Mouse (Mus musculus): ENCODE measurements around the gene Rfpl4. TPM values are rescaled to one million over a fixed set of nuclear protein-coding genes. Genes with fewer than 3 reads are reported as not detected.
"Not testable (repeated sequence)": the region's sequence is repeated elsewhere in the genome, so short reads cannot be mapped to it uniquely, and the experiment has no call there.

Gene Rfpl4
- polyA plus RNA-seq, 3 experiments from 2014 or later, result not detected

DNA sequence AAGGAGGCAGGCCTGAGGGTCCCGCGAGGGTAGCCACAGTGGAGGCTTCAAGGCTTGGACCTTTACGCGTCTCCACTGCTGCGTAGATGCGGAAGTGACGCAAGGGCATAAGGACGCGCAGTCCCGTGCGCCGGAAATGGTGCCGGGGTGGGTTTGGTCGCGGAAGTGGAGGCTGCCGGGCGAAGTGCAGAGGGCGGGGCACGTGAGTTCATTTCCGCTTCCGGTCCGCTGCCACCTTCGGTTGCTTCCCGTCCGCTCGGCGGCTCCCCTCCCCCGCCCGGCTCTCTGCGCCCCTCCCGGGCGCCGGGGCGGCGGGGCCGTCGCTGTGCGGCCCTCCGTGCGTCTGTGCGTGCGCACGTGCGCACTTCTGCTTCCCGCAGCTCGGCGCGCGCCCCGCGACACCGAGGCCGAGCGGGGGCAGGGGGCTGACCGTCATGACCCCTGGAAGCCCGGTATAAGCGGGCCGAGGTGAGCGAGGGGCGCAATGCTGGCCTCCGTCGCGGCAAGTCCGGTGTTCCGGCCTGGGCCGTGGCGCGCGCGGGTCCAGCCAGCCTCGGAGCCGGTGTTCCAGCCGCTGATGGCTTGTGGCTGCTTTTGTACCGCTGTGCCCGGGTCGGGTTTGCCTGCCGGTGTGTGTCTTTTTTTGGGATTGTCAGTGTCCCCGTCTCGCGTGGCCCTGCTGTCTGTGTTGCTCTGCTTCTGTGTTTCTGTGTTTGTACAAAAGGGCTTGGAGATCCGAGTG is 36.6 kb downstream of the Rfpl4 start, which contains the start of gene Epn1:
TSS of gene Epn1 (plus strand) at position 226 of the 742 bp plus-strand sequence.
- peak; percentile 98 for ATAC-seq

DNA sequence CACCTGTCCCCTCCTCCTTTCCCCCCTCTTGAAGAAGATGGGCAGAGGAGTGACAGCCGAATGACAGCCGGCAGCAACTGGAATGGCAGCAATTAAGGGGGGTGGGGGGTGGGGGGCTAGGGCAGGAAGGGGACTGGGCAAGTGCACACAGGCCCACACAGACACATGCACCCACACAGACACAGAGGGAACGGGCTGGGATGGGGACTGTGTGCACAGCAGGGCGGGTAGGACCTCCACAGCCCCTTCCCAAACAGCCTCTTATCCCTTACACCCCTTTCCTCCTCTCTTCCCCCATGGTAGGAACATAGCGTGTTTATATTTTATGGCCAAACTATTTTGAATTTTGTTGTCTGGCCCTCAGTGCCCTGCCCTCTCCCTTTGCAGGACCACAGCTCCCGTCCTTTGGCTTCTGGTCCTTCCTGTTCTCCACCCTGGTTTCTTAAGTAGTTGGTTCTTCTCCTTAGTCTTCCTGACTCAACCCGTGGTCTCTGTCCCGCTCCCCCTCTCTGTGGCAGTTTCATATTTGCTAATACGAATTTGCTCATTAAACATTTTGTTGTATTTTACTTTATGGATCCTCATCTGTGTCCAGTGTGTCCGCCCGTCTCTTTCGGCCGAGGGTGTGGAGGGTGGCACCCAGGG is 37.3 kb downstream of the Rfpl4 start:
- not testable (repeated sequence) for ATAC-seq

DNA sequence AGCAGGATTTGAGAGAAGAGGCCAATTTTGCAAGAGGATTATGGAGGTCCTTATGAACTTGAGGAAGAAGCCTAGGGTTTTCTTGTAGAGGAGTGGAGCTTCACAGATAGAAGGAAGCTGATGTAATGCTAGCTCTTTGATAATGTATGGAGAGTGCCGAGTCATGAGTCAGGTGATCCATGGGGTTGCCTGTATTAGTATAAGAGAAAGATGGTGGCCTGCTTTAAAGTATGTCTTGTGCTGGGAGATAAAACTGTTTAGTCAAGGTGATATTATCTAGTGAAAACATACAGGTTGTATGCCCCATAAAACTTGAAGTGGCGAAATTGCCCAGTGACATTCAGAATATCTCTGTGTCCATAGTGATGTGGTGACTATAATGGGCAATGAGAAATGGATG is 39.8 kb downstream of the Rfpl4 start:
- ATAC-seq, result no peak

DNA sequence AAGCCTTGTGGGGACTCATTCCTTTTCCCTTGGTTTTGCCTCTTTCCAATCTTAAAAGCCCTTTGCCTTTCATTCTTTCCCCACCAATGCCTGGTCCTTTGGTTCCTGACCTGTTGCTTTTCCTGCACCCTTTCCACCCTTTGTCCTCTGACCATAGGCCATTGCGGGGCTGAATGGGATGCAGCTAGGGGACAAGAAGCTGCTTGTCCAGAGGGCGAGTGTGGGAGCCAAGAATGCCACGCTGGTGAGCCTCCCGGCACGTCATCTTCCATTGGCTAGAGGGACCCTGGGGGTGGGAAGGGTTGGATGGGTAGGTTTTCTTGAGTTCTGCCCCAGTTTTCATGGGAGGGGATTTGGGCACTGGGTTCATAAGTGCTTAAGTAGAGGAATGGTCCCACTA is 41.8 kb downstream of the Rfpl4 start:
- no peak for ATAC-seq

DNA sequence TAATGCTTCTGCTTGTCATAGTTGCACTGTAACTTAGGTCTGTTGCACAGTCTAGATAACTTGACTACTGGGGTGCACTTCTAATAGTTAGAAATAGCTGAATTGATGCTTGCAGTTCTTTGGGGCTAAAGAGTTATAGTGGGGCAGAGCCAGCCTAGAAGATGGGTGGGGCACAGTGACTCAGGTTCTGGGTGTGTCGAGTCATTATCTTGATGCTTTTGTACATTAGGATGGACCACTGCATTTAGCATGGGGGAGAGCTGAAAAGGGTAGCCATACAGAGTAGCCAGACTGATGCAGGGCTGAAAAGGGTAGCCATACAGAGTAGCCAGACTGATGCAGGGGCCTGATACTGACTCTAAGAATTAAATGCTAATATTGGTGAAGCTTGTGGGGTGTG is 43.2 kb downstream of the Rfpl4 start:
- no peak for ATAC-seq

DNA sequence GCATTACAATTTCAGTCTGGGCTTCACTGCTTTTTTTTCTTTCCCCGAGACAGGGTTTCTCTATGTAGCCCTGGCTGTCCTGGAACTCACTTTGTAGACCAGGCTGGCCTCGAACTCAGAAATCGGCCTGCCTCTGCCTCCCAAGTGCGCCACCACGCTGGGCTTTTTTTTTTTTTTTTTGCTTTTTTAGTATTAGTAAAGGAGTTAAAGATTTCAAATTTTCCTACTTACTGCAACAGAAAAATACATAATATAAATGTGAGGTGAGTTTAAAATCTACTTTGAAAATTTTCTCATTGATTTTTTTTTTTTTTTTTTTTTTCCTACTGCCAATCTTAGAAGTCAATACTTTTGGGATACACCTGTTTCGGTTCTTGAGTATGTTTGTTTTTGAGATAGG is 51.9 kb downstream of the Rfpl4 start:
- no peak for ATAC-seq

DNA sequence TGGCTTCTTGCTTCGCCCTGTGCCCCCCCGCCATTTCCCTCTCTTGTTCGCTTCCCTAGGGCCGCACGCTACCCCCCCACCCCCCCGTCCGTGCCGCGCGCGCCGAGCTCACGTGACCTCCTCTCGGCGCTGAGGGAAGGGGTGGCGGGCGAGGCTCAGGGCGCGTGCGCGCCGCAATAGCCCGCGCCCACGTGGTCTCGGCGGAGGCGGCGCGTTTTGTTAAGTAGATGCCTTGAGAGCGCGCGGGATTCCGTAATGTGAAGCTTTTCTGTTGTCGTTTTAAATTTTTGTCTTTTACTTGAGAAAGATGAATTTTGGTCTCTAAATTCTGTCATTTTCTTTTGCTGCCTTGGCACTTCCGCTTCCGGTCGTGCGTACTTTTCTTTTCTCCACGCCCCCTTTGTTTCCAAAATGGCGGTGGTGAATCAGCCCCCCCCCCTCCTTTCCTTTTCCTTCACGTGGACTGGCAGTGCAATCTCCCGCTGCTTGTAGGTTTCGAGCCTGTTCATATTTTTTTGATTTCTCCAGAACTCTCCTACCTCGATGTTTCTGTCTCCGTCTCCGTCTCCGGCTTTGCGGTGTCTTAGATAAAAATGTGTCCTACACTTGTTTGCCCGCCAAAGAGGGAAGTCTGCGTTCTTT is 54.3 kb downstream of the Rfpl4 start:
- peak; percentile 7 for ATAC-seq

DNA sequence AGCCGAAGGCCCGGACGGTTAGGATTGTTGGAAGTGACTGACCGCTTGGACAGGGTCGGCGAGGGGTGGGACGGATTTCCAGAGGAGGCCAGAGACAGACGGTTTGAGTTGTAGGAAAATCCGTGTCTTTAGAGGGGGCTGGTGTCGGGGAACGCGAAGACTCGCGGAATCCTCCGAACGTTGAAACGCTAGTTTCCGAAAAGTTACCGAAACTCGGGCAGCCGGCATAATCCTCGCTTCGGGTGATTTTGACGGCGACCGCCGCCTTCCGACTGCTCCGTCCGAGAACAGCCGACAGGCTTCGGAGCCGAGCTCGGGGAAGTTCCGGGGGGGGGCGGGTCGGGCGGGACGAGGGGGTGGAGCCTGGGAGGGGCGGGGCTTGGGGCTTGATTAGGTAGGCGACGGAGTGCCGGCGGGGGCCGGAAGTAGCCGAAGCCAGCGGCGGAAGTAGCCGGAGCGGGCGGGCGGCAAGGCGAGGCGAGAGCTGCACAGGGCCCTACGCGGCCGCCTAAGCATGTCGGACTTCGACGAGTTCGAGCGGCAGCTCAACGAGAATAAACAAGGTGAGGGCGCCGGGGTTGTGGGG is 54.9 kb downstream of the Rfpl4 start, which contains the start of gene U2af2:
TSS of gene U2af2 (plus strand) at position 370 of the 586 bp plus-strand sequence.
- peak; percentile 29 for ATAC-seq

DNA sequence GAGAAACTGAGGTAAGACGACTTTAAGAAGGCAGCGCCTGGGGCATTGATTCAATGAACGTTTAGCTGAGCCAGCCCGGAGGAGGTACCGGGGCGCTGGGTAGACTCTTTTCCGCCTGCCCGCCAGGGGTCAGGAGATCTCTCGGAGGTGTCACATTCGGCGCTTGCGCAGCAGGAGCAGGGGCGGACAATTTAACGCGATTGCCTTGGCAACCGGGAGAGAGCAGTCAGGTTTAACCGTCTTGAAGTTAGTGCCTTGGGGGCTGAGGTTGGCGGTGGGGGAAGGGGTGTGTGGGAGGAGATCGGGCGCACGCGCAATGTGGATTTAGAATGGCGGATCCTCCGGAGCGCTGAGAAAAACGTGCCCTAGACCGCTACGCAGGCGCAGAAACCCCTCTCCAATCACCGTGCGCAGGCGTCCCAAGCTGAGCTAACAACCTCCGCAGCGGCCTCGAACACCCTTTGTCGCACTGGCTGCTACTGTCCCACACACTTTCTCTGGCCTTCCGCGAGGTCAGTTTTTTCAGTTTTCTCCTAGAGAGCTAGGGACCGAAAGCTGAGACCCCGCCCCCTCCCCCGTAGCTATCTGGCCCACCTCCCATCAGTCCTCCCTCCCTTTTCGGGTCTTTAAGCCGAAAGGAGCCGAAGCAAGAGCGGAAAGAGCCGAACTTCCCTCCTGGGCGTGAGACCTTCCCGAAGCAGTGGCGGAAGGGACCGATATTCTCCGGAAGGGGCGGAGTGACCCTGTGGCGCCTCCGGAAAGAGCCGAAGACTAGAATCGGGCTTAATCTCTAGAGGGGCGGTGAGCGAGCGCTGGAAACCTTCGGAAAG is 55.6 kb downstream of the Rfpl4 start:
- peak; percentile 78 for ATAC-seq

DNA sequence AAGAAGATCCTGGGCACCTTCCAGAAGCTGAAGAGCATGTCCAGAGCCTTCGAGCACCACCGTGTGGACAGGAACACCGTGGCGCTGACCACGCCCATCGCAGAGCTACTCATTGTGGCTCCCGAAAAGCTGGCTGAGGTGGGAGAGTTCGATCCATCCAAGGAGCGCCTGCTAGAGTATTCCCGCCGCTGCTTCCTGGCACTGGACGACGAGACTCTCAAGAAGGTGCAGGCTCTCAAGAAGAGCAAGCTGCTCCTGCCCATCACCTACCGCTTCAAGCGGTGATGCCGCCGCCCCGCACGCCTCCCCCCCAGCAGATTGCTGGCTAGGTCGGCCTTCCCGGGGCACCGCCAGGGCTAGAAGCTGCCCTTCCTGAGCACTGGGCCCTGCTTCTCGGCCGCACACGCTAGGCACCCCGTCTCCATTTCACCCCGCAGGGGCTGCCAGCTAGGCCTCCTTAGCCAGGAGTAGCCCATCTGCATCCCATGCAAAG is 56.5 kb downstream of the Rfpl4 start:
- ATAC-seq, result no peak

Other genes starting within 250 kb of the Rfpl4 start
- gene Isoc2b, start 246.7 kb downstream of the Rfpl4 start, polyA plus RNA-seq (2017; shearing (Covaris generic)), result 10 to 100 TPM; 26.6 to 36.5 (median 34.4) TPM
- under 1 TPM; 0.58 to 0.92 (median 0.70) TPM for gene Isoc2a, start 239.8 kb downstream of the Rfpl4 start, polyA plus RNA-seq (2017; shearing (Covaris generic))
- gene Gm36210, start 210.4 kb downstream of the Rfpl4 start, polyA plus RNA-seq (2017; shearing (Covaris generic)), result not detected
- 1 to 10 TPM in 2 of 3 experiments, under 1 TPM in 1; 0.93 to 1.8 (median 1.6) TPM for gene Zfp628, start 201.7 kb downstream of the Rfpl4 start, polyA plus RNA-seq (2017; shearing (Covaris generic))
- gene Nat14, start 194.9 kb downstream of the Rfpl4 start, polyA plus RNA-seq (2017; shearing (Covaris generic)), result under 1 TPM in 2 of 3 experiments, not detected in 1; 0.34 to 0.44 TPM
- gene Ssc5d, start 191.2 kb downstream of the Rfpl4 start, polyA plus RNA-seq (2017; shearing (Covaris generic)), result not detected
- gene Sbk2, start 152.5 kb downstream of the Rfpl4 start, polyA plus RNA-seq (2017; shearing (Covaris generic)), result 1 to 10 TPM in 2 of 3 experiments, not detected in 1; 1.2 to 2.0 TPM
- gene Sbk3, start 145.8 kb downstream of the Rfpl4 start, polyA plus RNA-seq (2017; shearing (Covaris generic)), result not detected
- gene Zfp579, start 120.8 kb downstream of the Rfpl4 start, polyA plus RNA-seq (2017; shearing (Covaris generic)), result 1 to 10 TPM; 4.3 to 6.0 (median 5.1) TPM
- gene Zfp524, start 102.5 kb downstream of the Rfpl4 start, polyA plus RNA-seq (2017; shearing (Covaris generic)), result 10 to 100 TPM; 34.4 to 44.7 (median 38.9) TPM
- gene Fiz1, start 102.3 kb downstream of the Rfpl4 start, polyA plus RNA-seq (2017; shearing (Covaris generic)), result 10 to 100 TPM in 1 of 3 experiments, 1 to 10 TPM in 2; 7.2 to 15.1 (median 7.9) TPM
- gene Gm44973, start 101.5 kb downstream of the Rfpl4 start, polyA plus RNA-seq (2017; shearing (Covaris generic)), result 10 to 100 TPM in 2 of 3 experiments, 1 to 10 TPM in 1; 7.8 to 17.2 (median 10.8) TPM
- 1 to 10 TPM; 2.5 to 6.7 (median 5.2) TPM for gene Zfp865, start 96.6 kb downstream of the Rfpl4 start, polyA plus RNA-seq (2017; shearing (Covaris generic))
- gene Ccdc106, start 96.4 kb downstream of the Rfpl4 start, polyA plus RNA-seq (2017; shearing (Covaris generic)), result not detected
- not detected for gene 4632433K11Rik, start 82.8 kb downstream of the Rfpl4 start, polyA plus RNA-seq (2017; shearing (Covaris generic))
- gene Zfp784, start 78.5 kb downstream of the Rfpl4 start, polyA plus RNA-seq (2017; shearing (Covaris generic)), result 1 to 10 TPM; 3.0 to 5.1 (median 3.7) TPM
- gene Zfp580, start 65.4 kb downstream of the Rfpl4 start, polyA plus RNA-seq (2017; shearing (Covaris generic)), result 1 to 10 TPM in 1 of 3 experiments, under 1 TPM in 2; 0.77 to 1.3 (median 0.93) TPM
- 10 to 100 TPM; 26.0 to 33.4 (median 32.0) TPM for gene U2af2, start 54.8 kb downstream of the Rfpl4 start, polyA plus RNA-seq (2017; shearing (Covaris generic))
- 1 to 10 TPM; 5.8 to 7.3 (median 6.8) TPM for gene Epn1, start 36.7 kb downstream of the Rfpl4 start, polyA plus RNA-seq (2017; shearing (Covaris generic))
- under 1 TPM in 1 of 3 experiments, not detected in 2; 0.50 TPM for gene Rasl2-9, start 9.0 kb upstream of the Rfpl4 start, polyA plus RNA-seq (2017; shearing (Covaris generic))
- gene Vmn1r55, start 32.7 kb upstream of the Rfpl4 start, polyA plus RNA-seq (2017; shearing (Covaris generic)), result under 1 TPM in 2 of 3 experiments, not detected in 1; 0.15 to 0.40 TPM
- not detected for gene Vmn1r56, start 79.8 kb upstream of the Rfpl4 start, polyA plus RNA-seq (2017; shearing (Covaris generic))
- gene Vmn1r57, start 101.5 kb upstream of the Rfpl4 start, polyA plus RNA-seq (2017; shearing (Covaris generic)), result not detected
- gene Gm5065, start 233.6 kb upstream of the Rfpl4 start, polyA plus RNA-seq (2017; shearing (Covaris generic)), result not detected
- not detected for gene Nlrp2, start 234.1 kb upstream of the Rfpl4 start, polyA plus RNA-seq (2017; shearing (Covaris generic))

Measured in inflammation-experienced regulatory T-cells, adult 6 months (primary cell).